Mouse (Mus musculus) spleen, adult 2 months (tissue): ENCODE results near the gene Lgmn. TPM values are rescaled to one million over a fixed set of nuclear protein-coding genes. Genes with fewer than 3 reads are reported as not detected.

Experiments
- DNase-seq, 2 experiments: peaks; one replicate each; pipeline versions ENCODE4 v3.0.0 to v3.0.0-alpha.2; 2012 to 2021; ENCODE audit warnings: low spot score in 2 of 2, low read depth in 1 of 2
- H3K27ac ChIP-seq: fragments of 200-500 bp; 2 replicates; pipeline ENCODE4 v1.5.1; 2012; ENCODE audit warnings: low read length, inconsistent platforms; ENCODE audit not compliant: insufficient read depth
- H3K27me3 ChIP-seq: fragments of 200-500 bp; 2 replicates; pipeline ENCODE4 v1.6.1; 2012; ENCODE audit warnings: mild to moderate bottlenecking, moderate library complexity, low read length, inconsistent platforms; ENCODE audit not compliant: control insufficient read depth, insufficient read depth
- H3K36me3 ChIP-seq: fragments of 200-500 bp; 2 replicates; pipeline ENCODE4 v1.6.1; 2012; ENCODE audit warnings: mild to moderate bottlenecking, low read length, inconsistent platforms; ENCODE audit not compliant: control insufficient read depth, insufficient read depth
- H3K4me1 ChIP-seq: fragments of 200-500 bp; 2 replicates; pipeline ENCODE4 v1.6.1; 2011; ENCODE audit warnings: inconsistent platforms; ENCODE audit not compliant: control insufficient read depth, insufficient read depth, insufficient read length
- H3K4me3 ChIP-seq: fragments of 200-500 bp; 2 replicates; pipeline ENCODE4 v1.5.1; 2011; ENCODE audit warnings: mild to moderate bottlenecking, inconsistent platforms; ENCODE audit not compliant: insufficient read depth, insufficient read length; ENCODE audit errors: extremely low read depth
- CTCF ChIP-seq: fragments of 200-500 bp; IDR thresholded peaks from 2 replicates; pipeline ENCODE4 v1.5.1; 2011; ENCODE audit warnings: mild to moderate bottlenecking, inconsistent platforms; ENCODE audit not compliant: insufficient read depth, insufficient read length, insufficient replicate concordance; ENCODE audit errors: extremely low read depth
- POLR2A ChIP-seq: fragments of 200-500 bp; IDR thresholded peaks from 2 replicates; pipeline ENCODE4 v1.6.1; 2011; ENCODE audit warnings: low read depth, low read length, inconsistent platforms
- WGBS: fragments of 180-500 bp; shearing (Covaris S2); methylation state at CpG from one replicate; pipeline ENCODE4 v1.1.7; 2018; 5-methylcytosine and 5-hydroxymethylcytosine counted together
- polyA plus RNA-seq: library from polyadenylated mRNA; depleted of rRNA; stranded (reverse); fragments of >200 nt; gene quantifications from 2 replicates; pipeline ENCODE4 v1.2.3, GENCODE M21; 2012

The Lgmn gene
- polyA plus RNA-seq, 1 experiment, result 111 TPM

DNA sequence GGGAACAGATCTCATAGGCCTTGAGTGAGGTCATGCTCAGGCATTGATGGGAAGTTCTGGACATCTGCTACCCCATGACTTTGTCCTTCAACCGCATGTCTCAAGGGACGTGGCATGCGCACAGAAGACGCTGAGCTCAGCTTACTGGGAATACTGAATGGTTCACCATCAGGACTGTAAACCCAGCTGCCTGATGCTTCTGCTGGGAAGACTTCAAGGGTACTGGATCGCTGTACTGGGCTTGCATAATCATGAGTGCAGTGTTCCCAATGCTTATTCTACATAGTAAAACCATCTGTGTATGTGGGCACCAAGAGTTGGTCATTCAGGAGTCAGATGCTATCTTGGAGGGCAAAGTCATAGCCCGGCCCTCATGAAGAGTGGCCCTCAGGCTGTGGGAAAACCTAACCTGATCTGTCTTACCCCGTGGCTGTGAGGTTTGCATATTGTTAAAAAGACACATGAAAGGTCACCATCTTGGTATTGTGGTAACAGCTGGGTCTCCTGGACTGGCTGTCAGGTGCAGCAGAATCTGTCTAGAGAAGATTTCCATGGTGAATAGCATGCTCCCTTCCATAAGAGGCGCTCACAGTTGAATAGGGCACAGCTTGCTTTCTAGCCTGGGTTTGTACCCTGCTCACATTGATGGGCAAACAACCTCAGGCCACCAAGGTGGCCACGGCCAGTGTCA, 73.3 kb downstream of the Lgmn start:
- TF ChIP-seq POLR2A, result no peak
- TF ChIP-seq CTCF, result no peak
- Histone ChIP-seq H3K4me1 (peaks cover 39% of the 10 kb centered on the region), H3K4me3 (no peak overlapping the region), H3K27ac (peak overlapping the region; percentile 90), H3K36me3 (peaks cover 28% of the 10 kb centered on the region), H3K27me3 (no peaks in the 10 kb centered on the region)
- no peak for DNase-seq
- 85% methylated on average over 9 of the region's 9 CpGs for WGBS

- Histone ChIP-seq H3K36me3 (peaks cover 37% of the 10 kb centered on the region), H3K27me3 (no peaks in the 10 kb centered on the region), H3K4me1 (peaks cover 35% of the 10 kb centered on the region), H3K4me3 (no peak overlapping the region), H3K27ac (peak overlapping the region; percentile 64)
- peak; percentile 17 to 50 for DNase-seq
- 30% methylated on average over 7 of the region's 7 CpGs for WGBS
- TF ChIP-seq CTCF (no peak), POLR2A (no peak)
Observed at GRCm38 (mm10) chr12:102365016-102365415, 74.6 kb downstream of the Lgmn start.

GRCm38 (mm10) chr12:102361189-102362161, 78.1 kb downstream of the Lgmn start:
- Histone ChIP-seq H3K27me3 (no peaks in the 10 kb centered on the region), H3K4me3 (no peak overlapping the region), H3K36me3 (peaks cover 34% of the 10 kb centered on the region), H3K4me1 (peaks cover 30% of the 10 kb centered on the region), H3K27ac (no peak overlapping the region)
- WGBS, result 86% methylated on average over 10 of the region's 10 CpGs
- TF ChIP-seq POLR2A, result no peak
- TF ChIP-seq CTCF, result no peak
- DNase-seq, result no peak

- Histone ChIP-seq H3K4me1 (peaks cover 15% of the 10 kb centered on the region; the same call in 1 of the 2 replicates), H3K27ac (no peak overlapping the region), H3K27me3 (no peaks in the 10 kb centered on the region), H3K4me3 (no peak overlapping the region), H3K36me3 (peaks cover 34% of the 10 kb centered on the region)
- no peak for TF ChIP-seq CTCF
- TF ChIP-seq POLR2A, result no peak
- WGBS, result 83% methylated on average over 4 of the region's 4 CpGs
- DNase-seq, result no peak
Observed at GRCm38 (mm10) chr12:102359390-102359789, 80.2 kb downstream of the Lgmn start.

DNA sequence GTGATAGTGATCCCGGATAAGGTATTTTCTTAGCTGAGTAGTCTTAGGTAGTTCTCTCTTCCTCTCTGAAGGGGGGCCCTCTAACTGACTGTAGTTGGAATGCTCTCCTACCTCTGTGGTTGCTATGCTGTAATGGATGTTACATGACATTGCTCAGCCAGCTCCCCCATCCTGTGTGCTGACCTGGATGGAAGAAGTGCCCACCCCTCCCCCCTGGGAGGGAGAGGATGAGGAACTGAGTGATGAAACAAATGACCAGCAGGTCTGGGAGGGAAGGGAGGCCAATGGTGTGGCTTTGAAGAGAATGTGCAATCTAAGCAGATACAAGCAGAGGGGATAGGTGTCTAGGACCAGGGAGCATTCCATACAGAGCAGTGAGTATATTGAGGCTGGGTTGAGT, 82.8 kb downstream of the Lgmn start:
- DNase-seq, result no peak
- WGBS, result 47% methylated on average over 1 of the region's 1 CpGs
- Histone ChIP-seq H3K27me3 (no peaks in the 10 kb centered on the region), H3K4me3 (peak overlapping the region; percentile 6; the same call in 1 of the 2 replicates), H3K27ac (no peak overlapping the region), H3K4me1 (peaks cover 40% of the 10 kb centered on the region; the same call in 1 of the 2 replicates), H3K36me3 (peaks cover 24% of the 10 kb centered on the region)
- TF ChIP-seq POLR2A (no peak), CTCF (no peak)

- no peak for DNase-seq
- TF ChIP-seq CTCF (no peak), POLR2A (no peak)
- Histone ChIP-seq H3K4me3 (peak overlapping the region; percentile 60), H3K4me1 (peaks cover 47% of the 10 kb centered on the region; the same call in 1 of the 2 replicates), H3K27ac (peak overlapping the region; percentile 88), H3K36me3 (peaks cover 18% of the 10 kb centered on the region), H3K27me3 (no peaks in the 10 kb centered on the region)
Observed at GRCm38 (mm10) chr12:102355784-102356183, 83.8 kb downstream of the Lgmn start.
